Mouse (Mus musculus) right cerebral cortex, postnatal 14 days (tissue): ENCODE results near the gene Prkab2.

Experiments
- DNase-seq: peaks from one replicate; pipeline ENCODE4 v3.0.0; 2022

Prkab2 gene

DNA sequence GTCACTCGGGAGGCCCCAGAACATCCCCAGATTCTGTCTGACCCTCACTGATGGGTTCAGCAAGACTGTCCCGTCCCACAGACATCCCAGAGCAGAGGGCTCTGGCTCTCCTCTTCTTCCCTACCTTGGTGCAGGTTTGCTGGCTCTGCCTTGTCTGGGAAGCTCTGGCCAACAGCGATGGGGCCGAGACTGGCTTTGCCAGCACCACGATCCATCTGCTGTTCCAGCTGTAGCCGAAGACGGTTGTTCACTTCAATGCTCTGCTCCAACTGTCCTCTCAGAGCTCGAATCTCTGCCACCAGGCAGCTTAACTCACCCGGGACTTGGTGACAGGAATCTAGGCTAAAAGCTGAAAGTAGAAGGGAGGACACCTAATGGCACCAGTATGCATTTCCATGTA lies 38.9 kb downstream of the Prkab2 start:
- no peak for DNase-seq

DNA sequence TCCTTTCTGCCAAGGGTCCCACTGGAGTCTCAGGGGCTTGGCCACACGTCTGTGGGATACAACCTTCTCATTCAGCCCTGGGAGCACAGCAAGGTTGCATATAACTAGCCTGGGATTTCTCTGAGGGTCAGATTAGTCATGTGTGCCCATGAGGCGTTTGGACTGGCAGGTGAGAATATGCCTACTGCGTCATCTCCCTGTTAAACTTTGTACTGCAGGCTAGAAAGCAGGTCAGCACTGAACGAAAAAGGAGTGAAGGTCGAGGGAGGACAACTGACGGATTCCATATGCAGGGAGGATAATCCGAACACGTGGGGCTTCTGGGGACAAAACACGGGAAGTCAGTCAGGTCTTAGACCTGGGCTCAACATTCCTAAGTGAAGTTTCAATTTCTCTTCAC lies 39.3 kb downstream of the Prkab2 start:
- no peak for DNase-seq

DNA sequence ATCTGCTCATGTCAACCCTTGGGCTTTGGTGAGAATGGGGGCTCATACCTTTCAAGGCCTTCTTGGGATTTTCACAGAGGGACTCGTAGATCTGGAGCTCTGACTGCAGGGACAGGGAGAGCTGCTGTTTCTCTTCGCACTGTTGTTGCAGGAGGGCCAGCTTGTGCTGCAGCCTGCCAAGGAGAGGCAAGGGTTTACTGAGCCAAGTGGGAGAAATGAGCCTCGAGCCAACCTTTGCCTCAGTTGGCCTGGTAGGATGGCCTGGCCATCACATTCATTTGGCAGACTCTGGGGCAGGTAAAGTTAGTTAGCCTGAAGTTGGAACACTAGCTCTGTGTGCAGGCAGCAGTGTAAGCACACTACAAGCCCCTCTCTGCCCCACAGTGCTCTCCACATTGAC lies 41.1 kb downstream of the Prkab2 start:
- DNase-seq = no peak

DNA sequence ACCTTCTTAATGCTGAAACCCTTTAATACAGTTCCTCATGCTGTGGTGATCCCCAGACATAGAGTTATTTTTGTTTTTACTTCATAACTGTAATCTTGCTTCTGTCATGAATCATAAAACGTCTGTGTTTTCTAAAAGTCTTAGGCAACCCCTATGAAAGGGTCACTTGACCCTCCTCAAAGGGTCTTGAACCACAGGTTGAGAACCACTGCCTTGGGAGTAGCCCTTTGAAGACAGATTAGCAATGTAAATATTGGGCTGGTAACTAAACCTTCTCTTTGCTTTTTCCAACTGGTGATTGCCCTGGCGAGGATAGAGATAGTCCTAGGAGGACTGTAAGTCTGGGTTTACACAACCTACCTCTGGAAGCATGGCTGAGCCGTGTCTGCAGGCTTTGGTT lies 43.2 kb downstream of the Prkab2 start:
- no peak for DNase-seq

DNA sequence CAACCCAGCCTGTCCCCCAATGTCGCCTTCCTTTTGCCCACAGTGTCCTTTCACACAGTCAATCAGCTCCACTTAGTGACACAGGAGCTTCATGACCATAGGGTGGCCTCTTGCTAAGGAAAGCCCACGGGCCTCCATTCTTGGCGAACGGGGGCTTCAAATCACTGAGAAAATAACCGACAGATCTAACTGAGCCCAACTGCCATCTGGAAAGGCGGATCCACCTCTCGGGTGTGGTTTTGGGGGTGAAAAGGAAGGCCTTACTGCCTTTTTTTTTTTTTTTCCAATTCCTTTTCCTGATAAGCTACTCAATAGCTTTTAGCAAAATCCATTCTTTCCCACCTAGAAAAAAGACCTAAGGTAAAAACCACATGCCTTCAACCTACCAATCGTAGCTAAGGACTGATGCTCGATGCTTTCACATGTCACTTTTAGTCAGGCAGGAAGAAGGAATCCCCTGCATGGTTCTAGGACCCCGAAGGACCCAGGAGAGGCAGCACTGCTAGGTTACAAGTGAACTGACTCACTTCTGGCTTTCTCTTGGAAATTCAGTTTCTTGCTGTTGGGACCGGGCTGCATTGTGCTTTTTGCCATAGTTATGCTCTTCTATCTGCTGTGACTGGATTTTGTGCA lies 44.6 kb downstream of the Prkab2 start:
- no peak for DNase-seq

DNA sequence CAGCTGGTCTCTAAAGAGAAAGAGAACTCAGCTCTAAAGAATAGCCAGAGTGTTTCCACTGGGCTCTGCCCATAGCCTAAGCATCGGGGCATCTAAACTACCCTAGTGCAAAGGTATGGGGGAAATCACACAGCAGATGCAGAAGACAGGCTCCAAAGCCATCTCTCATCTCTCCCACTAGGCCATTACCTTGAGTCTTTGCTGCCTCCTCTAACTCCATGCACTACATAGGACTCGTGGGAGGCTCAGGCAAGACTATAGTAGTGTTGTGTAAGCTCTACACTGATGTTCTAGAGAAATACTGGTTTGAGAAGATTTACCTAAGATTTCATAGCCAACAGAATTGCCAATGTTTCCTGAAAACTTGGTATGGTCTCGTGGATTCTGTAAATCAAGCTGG lies 47.5 kb downstream of the Prkab2 start:
- DNase-seq = no peak

DNA sequence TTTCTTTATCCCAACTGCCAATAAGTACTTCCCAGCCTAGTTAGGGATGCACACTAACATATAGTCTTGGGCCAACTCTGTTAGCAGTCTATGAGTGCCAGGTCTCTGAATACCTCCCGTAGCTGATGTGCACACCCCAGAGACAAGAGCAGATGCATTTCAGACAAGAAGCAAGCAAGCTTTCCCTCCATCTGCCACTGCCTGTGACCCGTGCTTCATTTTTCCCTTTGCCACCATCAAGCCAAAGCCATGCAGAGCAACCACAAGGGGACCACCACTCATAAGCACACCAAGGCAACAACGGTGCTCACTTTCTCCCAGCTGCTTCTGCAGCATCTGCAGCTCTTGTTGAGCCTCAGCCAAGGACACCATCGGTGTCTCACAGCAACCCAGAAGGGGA lies 48.6 kb downstream of the Prkab2 start:
- no peak for DNase-seq

DNA sequence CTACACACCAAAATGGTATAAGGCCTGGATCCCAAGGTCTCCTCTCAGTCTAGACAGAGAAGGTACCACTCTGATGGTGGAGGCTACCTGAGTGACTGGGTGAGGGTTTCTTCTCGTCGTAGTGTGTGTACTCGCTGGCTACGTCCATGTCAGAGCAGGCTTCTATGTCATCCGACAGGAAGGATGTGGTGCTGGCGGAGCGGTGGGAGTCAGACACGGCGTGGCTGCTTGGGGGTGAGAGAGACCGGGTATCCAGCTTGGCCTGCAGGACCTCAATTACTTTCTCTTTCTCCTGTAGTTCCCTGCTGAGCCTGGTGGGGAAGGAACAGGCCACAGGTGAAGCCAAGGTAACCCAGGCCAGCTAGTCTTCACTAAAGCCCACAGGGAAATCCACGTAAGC lies 52.1 kb downstream of the Prkab2 start:
- DNase-seq = no peak

DNA sequence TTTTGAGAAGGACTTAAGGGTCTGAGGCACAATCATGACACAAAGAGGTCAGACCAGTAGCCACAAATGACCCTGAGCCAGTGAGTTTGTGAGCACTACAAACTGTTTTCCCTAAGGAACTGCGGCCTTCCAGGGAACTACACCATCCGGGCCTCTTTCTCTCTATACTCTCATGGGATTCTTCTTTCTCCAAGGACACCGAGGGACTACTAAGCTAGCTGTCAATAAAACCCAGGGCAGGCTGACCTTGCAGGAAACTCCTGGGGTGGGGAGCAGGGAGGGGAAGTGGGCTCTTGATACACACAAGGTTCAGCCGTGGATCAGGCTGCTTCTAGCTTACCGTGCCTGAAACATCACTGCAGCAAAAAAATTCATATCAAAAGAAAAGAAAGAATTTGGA lies 52.9 kb downstream of the Prkab2 start:
- DNase-seq = no peak

DNA sequence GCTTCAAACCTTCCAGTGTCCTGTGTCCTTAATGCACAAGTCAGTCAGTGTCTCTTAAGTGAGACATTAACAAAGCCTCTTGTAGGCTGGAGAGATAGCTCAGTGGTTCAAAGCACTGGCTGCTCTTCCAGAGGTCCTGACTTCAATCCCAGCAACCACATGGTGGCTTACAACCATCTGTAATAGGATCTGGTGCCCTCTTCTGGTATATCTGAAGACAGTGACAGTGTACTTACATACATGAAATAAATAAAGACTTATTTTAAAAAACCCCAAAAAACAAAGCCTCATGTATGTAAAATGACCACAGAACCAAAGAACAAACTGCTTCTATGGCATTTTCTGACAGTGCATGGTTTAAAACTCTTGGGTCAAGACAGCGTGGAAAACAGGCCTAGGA lies 57.9 kb downstream of the Prkab2 start:
- DNase-seq = no peak

DNA sequence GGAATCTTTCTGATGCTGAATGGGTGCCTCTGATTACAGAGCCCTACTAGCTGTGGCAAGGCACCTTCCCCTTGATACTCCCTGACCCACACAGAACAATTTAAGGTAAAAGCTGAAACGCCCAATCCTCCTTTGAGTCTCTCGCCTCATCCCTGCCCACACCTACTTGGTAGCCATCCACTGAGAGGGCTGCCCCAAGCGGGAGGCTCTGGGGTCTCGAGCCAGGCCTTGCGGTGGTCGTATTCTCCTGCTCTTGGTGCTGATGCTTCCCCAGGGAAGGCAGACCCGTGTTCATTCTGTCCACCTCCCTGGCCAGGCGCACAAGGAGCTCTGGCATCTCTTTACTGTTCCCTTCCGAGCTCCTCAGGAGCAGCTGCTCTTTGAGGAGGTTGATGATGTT lies 61.1 kb downstream of the Prkab2 start:
- DNase-seq = no peak
